Mouse (Mus musculus) cerebellum, adult (tissue): ENCODE measurements around the gene Ccdc152.

Experiments
- ATAC-seq: cut with Nextera tagmentation; 2 replicates; pipeline ENCODE4 v1.9.2; 2017; ENCODE audit warnings: mild to moderate bottlenecking, moderate library complexity, mixed read lengths; ENCODE audit not compliant: insufficient number of reproducible peaks, low FRiP score, low TSS enrichment

Ccdc152 gene

DNA sequence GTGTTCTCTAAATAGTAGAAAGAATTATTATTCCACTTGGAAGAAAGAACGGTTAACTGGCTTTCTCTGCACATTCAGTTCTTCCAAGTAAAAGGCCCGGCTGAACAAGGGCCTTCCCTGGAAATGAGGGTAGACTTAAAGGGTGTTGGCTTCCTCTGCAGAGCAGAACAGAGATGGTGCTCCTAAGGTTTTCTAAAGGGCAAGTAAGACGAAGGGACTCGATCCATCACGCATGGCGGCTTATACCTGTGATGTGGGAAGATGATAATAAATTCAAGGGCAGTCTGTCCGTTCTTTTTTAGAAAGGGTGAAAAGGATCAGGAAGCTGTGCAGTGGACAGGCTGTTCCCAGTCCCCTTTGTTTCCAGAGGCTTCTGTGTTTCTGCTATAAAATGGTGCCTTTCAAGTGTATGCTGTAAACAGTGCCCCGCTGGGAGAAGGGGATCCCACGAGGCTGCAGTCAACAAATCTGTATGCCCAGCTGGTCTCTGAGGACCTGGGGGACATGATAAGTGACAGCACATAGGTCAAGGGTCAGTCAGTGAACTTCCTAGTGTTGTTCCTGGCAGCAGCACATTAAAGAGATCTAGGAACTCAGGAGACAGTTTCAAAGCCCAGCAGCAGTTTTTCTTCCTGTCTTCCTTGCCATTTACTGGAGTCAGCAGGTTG, 71.0 kb downstream of the Ccdc152 start:
- ATAC-seq, result no peak

DNA sequence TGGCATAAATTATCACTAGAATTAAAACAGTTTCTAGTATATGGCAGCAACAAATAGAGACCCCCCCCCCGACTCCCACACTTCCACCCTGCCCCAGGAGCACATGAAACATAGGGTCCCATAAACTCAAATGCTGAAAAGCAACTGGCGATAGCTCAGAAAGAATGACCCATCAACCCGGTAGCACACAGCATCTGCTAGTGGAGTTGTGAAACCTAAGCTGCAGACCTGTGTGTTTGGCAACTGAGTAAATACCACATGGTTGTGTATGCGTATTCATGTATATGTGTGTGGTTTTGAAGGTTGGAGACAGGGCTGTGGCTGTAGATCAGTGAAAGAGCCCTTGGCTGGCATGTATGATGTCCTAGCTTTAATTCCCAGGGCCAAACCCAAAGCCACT, 72.3 kb downstream of the Ccdc152 start:
- no peak for ATAC-seq
